Mouse (Mus musculus) heart, adult 2 months (tissue): ENCODE results near the gene Usp7.

Experiments
- CTCF ChIP-seq: fragments of 200-600 bp; IDR thresholded peaks from 2 replicates; pipeline ENCODE4 v1.8.1; 2022; ENCODE audit warnings: antibody characterized with exemption, mild to moderate bottlenecking, moderate library complexity
- EP300 ChIP-seq: fragments of 200-500 bp; IDR thresholded peaks from 2 replicates; pipeline ENCODE4 v1.6.1; 2011; ENCODE audit warnings: low read depth, low read length, control low read depth; ENCODE audit not compliant: insufficient read depth
- POLR2A ChIP-seq: fragments of 200-500 bp; IDR thresholded peaks from 2 replicates; pipeline ENCODE4 v1.6.1; 2011; ENCODE audit warnings: mild to moderate bottlenecking, low read depth, low read length, control low read depth; ENCODE audit not compliant: insufficient read depth

DNA sequence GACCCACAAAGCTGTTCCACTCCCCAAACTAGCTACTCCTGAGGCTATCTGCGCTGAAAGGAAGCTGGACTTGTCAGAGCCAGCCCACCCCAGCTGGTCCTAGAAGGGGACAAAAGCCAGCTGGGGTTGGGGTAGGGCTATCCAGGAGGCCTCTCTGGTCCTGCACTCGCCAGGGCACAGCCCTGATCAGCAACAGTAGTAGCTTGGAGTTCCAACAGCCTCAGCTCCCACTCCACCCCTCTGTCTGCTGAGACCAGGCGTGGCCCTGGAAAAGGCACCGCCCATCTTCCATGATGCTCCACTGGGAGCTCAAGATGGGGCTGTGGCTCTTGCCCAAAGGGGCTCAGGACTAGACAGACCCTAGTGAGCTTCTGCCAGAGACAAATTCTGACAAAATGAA is 124.3 kb downstream of the Usp7 start:
- TF ChIP-seq CTCF = no peak
- no peak; the same call in 1 of the 2 replicates for TF ChIP-seq POLR2A
- no peak for TF ChIP-seq EP300
